ENCODE assay signal across 8 mouse cellular contexts in genomic region chr2:115514831-115515428, GRCm38 (mm10).
DNase-seq lines count a peak whose midpoint lies in the region; ATAC-seq and TF ChIP-seq lines count a peak whose summit lies in the region.

No protein-coding gene starts in this region.

- no peak for ATAC-seq in cerebellum, adult (ENCODE audit: insufficient number of reproducible peaks, low FRiP score, low TSS enrichment)
- peak; percentile 39 for ATAC-seq in Patski
- peak; percentile 69; the same call in 1 of the 2 replicates for ATAC-seq in hindbrain, embryonic 14.5 days (ENCODE audit: low FRiP score)
- ATAC-seq in midbrain, postnatal 0 days (ENCODE audit: low FRiP score), result no peak

- H3K4me1 ChIP-seq in cerebellum, adult 2 months (ENCODE audit: control insufficient read depth, insufficient read depth, low read length), result no peaks in the 10 kb centered on the region
- no peaks in the 10 kb centered on the region for H3K4me1 ChIP-seq in embryonic fibroblast, embryonic 13.5 days (ENCODE audit: control insufficient read depth, insufficient read depth, low read length)
- H3K4me1 ChIP-seq in hindbrain, embryonic 14.5 days (replicated peaks; ENCODE audit: control insufficient read depth, insufficient read depth, low read length), result peaks cover 10% of the 10 kb centered on the region; the same call in 1 of the 2 replicates
- H3K4me1 ChIP-seq in midbrain, postnatal 0 days (ENCODE audit: insufficient read depth, low read length), result no peaks in the 10 kb centered on the region

- no peak overlapping the region for H3K9ac ChIP-seq in hindbrain, embryonic 14.5 days
- no peak overlapping the region for H3K9ac ChIP-seq in midbrain, postnatal 0 days (replicated peaks; ENCODE audit: low read length, poor library complexity, severe bottlenecking)

- TF ChIP-seq POLR2A in cerebellum, adult 2 months (IDR thresholded peaks at IDR 0.05; ENCODE audit: borderline replicate concordance, insufficient read depth, low read length), result no peak
- TF ChIP-seq POLR2A in embryonic fibroblast, embryonic 13.5 days (IDR thresholded peaks at IDR 0.05; ENCODE audit: low read depth, low read length), result no peak

- TF ChIP-seq CTCF in cerebellum, adult 2 months (IDR thresholded peaks at IDR 0.05; ENCODE audit: borderline replicate concordance, insufficient read depth, low read depth, low read length), result peak; percentile 15; the same call in 1 of the 2 replicates
- TF ChIP-seq CTCF in Patski (IDR thresholded peaks at IDR 0.05), result peak; percentile 85
- TF ChIP-seq CTCF in embryonic fibroblast, embryonic 13.5 days (IDR thresholded peaks at IDR 0.05; ENCODE audit: borderline replicate concordance, insufficient read depth, low read length), result no peak
- peak; percentile 82 for TF ChIP-seq CTCF in midbrain, postnatal 0 days (IDR thresholded peaks at IDR 0.05)

- DNase-seq in cerebellum, adult 2 months, result peak in 1 of 2 experiments; percentile 1
- DNase-seq in Patski (ENCODE audit: low read depth, low spot score), result no peak
- DNase-seq in hindbrain, embryonic 14.5 days (ENCODE audit: low spot score), result peak; percentile 67
- DNase-seq in layer of hippocampus, postnatal 14 days (ENCODE audit: low spot score in 2 of 2), result peak; percentile 8 to 50
- DNase-seq in midbrain, postnatal 0 days (ENCODE audit: low spot score), result peak; percentile 78
- no peak for DNase-seq in spleen, adult 18-20 months

- H3K27me3 ChIP-seq in cerebellum, adult 2 months (ENCODE audit: control insufficient read depth, insufficient read depth, low read length), result no peaks in the 10 kb centered on the region
- no peaks in the 10 kb centered on the region for H3K27me3 ChIP-seq in Patski
- H3K27me3 ChIP-seq in hindbrain, embryonic 14.5 days (ENCODE audit: control insufficient read depth, insufficient read depth, low read length), result no peaks in the 10 kb centered on the region
- H3K27me3 ChIP-seq in midbrain, postnatal 0 days (ENCODE audit: insufficient read depth, low read length), result no peaks in the 10 kb centered on the region

- H3K27ac ChIP-seq in cerebellum, adult 2 months (ENCODE audit: insufficient read depth, low read length), result no peak overlapping the region
- peak overlapping the region; percentile 7; the same call in 1 of the 2 replicates for H3K27ac ChIP-seq in embryonic fibroblast, embryonic 13.5 days (ENCODE audit: insufficient read depth, low read length)
- H3K27ac ChIP-seq in hindbrain, embryonic 14.5 days, result no peak overlapping the region
- H3K27ac ChIP-seq in midbrain, postnatal 0 days (ENCODE audit: low read depth, low read length), result no peak overlapping the region

- CTCF ChIA-PET in Patski (lab: Charles Lee), result no interaction called here

- no peaks in the 10 kb centered on the region for H3K9me3 ChIP-seq in hindbrain, embryonic 14.5 days (ENCODE audit: control insufficient read depth, low read length)
- no peaks in the 10 kb centered on the region for H3K9me3 ChIP-seq in midbrain, postnatal 0 days (ENCODE audit: low read length)

- no peak overlapping the region for H3K4me3 ChIP-seq in cerebellum, adult 2 months (replicated peaks; ENCODE audit: insufficient read depth, low read depth, low read length)
- H3K4me3 ChIP-seq in embryonic fibroblast, embryonic 13.5 days (ENCODE audit: insufficient read depth, low read length), result no peak overlapping the region
- H3K4me3 ChIP-seq in hindbrain, embryonic 14.5 days (replicated peaks; ENCODE audit: low read length), result no peak overlapping the region
- no peak overlapping the region for H3K4me3 ChIP-seq in midbrain, postnatal 0 days (ENCODE audit: low read depth, low read length)

- H3K4me2 ChIP-seq in hindbrain, embryonic 14.5 days (replicated peaks), result no peak overlapping the region
- H3K4me2 ChIP-seq in midbrain, postnatal 0 days (ENCODE audit: low read depth, low read length, poor library complexity, severe bottlenecking), result no peak overlapping the region

- POLR2A ChIA-PET in Patski (lab: Charles Lee), result no interaction called here

- H3K36me3 ChIP-seq in hindbrain, embryonic 14.5 days (replicated peaks; ENCODE audit: control insufficient read depth, insufficient read depth), result no peaks in the 10 kb centered on the region
- H3K36me3 ChIP-seq in midbrain, postnatal 0 days (ENCODE audit: insufficient read depth, low read length), result no peaks in the 10 kb centered on the region

- in situ Hi-C loops in Patski (cut with MboI; ENCODE audit: low pct_unique_long_range_greater_than_20kb), result loop anchor here (25.0 kb wide), 1 partner anchor 878 kb away; no protein-coding TSS in a partner anchor

- WGBS in cerebellum, adult 2 months, result 24% methylated on average over 9 of the region's 9 CpGs
- WGBS in hindbrain, embryonic 14.5 days, result 7% methylated on average over 9 of the region's 9 CpGs
- WGBS in midbrain, postnatal 0 days, result 17% methylated on average over 9 of the region's 9 CpGs

Comparison
In these comparisons a context has a peak if more than half of its experiments do, and no peak if none do; other contexts are left out.
1. DNase-seq: peak in hindbrain, embryonic 14.5 days (single experiment), layer of hippocampus, postnatal 14 days (2 of 2) and midbrain, postnatal 0 days (single experiment); none in Patski (single experiment) and spleen, adult 18-20 months (0 of 2).
2. ATAC-seq: peak in Patski (single experiment) and hindbrain, embryonic 14.5 days (single experiment); none in cerebellum, adult (single experiment) and midbrain, postnatal 0 days (single experiment).